Mouse (Mus musculus) lung, adult 2 months (tissue): Measurements from ENCODE around the gene Gm17535.
"Not testable (repeated sequence)": the region's sequence is repeated elsewhere in the genome, so short reads cannot be mapped to it uniquely, and the experiment has no call there.

Source experiments
- CTCF ChIP-seq: fragments of 200-500 bp; IDR thresholded peaks from 2 replicates; pipeline ENCODE4 v1.5.1; 2011; ENCODE audit warnings: mild to moderate bottlenecking, low read length, control low read depth; ENCODE audit not compliant: insufficient read depth
- POLR2A ChIP-seq: fragments of 200-500 bp; IDR thresholded peaks from 2 replicates; pipeline ENCODE4 v1.6.1; 2011; ENCODE audit warnings: low read depth, mild to moderate bottlenecking, control low read depth, low read length, borderline replicate concordance; ENCODE audit errors: extremely low read depth

- TF ChIP-seq CTCF, POLR2A: not testable (repeated sequence)
These were observed 21.6 kb upstream of the Gm17535 start, which contains the start of gene Gm10721 for GRCm38 (mm10) chr9:3012733-3013279.
